Mouse (Mus musculus): ENCODE measurements at regions not wholly inside any gene's neighbourhood (a gene's known extent, or its start where the extent isn't known, plus 50 kb on each side); places are given as distances from the start of the nearest gene placed in this dataset.

GRCm38 (mm10) chr17:45904251-45904650 lies 127.9 kb downstream of the Vegfa start:
- no peaks in the 10 kb centered on the region for H3K9me3 ChIP-seq (replicated peaks; ENCODE audit: insufficient read depth, low read length)
- H3K27ac ChIP-seq (ENCODE audit: control insufficient read depth, low read depth, low read length), result no peak overlapping the region
- peaks cover 0 to 4% of the 10 kb centered on the region in 2 experiments; a peak in 2 of 4 replicates for H3K27me3 ChIP-seq (ENCODE audit: control insufficient read depth in 1 of 2, insufficient read depth in 2 of 2, low read length in 2 of 2)
- no peaks in the 10 kb centered on the region for H3K4me1 ChIP-seq (ENCODE audit: control insufficient read depth in 1 of 2, insufficient read depth in 2 of 2, low read length in 2 of 2)
- no peak overlapping the region for H3K9ac ChIP-seq (ENCODE audit: control insufficient read depth, low read depth, low read length, poor library complexity, severe bottlenecking)
- no peak overlapping the region for H3K4me3 ChIP-seq (ENCODE audit: control insufficient read depth in 1 of 2, insufficient read depth in 1 of 2, low read depth in 2 of 2, low read length in 2 of 2)
- H3K36me3 ChIP-seq (ENCODE audit: control insufficient read depth in 1 of 2, insufficient read depth in 2 of 2, low read length in 2 of 2), result no peaks in the 10 kb centered on the region
- no peaks in the 10 kb centered on the region for H3K79me2 ChIP-seq (ENCODE audit: control insufficient read depth, insufficient read depth, low read length, poor library complexity)
- no peak for TF ChIP-seq MXI1 (IDR thresholded peaks at IDR 0.05; ENCODE audit: low read depth, low read length)
- no peak for TF ChIP-seq MAZ (IDR thresholded peaks at IDR 0.05; ENCODE audit: low read depth, low read length)
- TF ChIP-seq RCOR1 (IDR thresholded peaks at IDR 0.05; ENCODE audit: low read depth, low read length), result no peak
- TF ChIP-seq TCF12 (IDR thresholded peaks at IDR 0.05; ENCODE audit: low read depth, low read length), result no peak
- no peak for TF ChIP-seq KAT2A (conservative IDR thresholded peaks at IDR 0.05; ENCODE audit: low read depth, low read length)
- no peak for TF ChIP-seq MYC (IDR thresholded peaks at IDR 0.05; ENCODE audit: low read depth, low read length)
- no peak for TF ChIP-seq ZKSCAN1 (IDR thresholded peaks at IDR 0.05; ENCODE audit: low read depth, low read length)
- no peak for TF ChIP-seq MAFK (IDR thresholded peaks at IDR 0.05; ENCODE audit: borderline replicate concordance, low read depth, low read length)
- no peak for TF ChIP-seq USF2 (IDR thresholded peaks at IDR 0.05; ENCODE audit: borderline replicate concordance in 1 of 2, insufficient read depth in 1 of 2, low read depth in 1 of 2, low read length in 2 of 2)
- no peak for TF ChIP-seq CHD2 (IDR thresholded peaks at IDR 0.05; ENCODE audit: low read length)
- no peak for TF ChIP-seq UBTF (IDR thresholded peaks at IDR 0.05; ENCODE audit: borderline replicate concordance, insufficient read depth, low read depth, low read length)
- TF ChIP-seq ZNF384 (IDR thresholded peaks at IDR 0.05; ENCODE audit: low read depth, low read length), result no peak
- TF ChIP-seq JUND (IDR thresholded peaks at IDR 0.05; ENCODE audit: low read depth, low read length), result no peak
- no peak for TF ChIP-seq SIN3A (IDR thresholded peaks at IDR 0.05; ENCODE audit: low read length)
- TF ChIP-seq USF1 (IDR thresholded peaks at IDR 0.05; ENCODE audit: low read depth, low read length), result no peak
- TF ChIP-seq TAL1 (IDR thresholded peaks at IDR 0.05; ENCODE audit: low read length), result no peak
- DNase-seq (ENCODE audit: low read depth, low spot score), result no peak

GRCm38 (mm10) chr17:45903294-45903693 lies 128.9 kb downstream of the Vegfa start:
- H3K27ac ChIP-seq (ENCODE audit: control insufficient read depth, low read depth, low read length), result no peak overlapping the region
- no peak overlapping the region for H3K4me3 ChIP-seq (ENCODE audit: control insufficient read depth in 1 of 2, insufficient read depth in 1 of 2, low read depth in 2 of 2, low read length in 2 of 2)
- no peaks in the 10 kb centered on the region for H3K9me3 ChIP-seq (replicated peaks; ENCODE audit: insufficient read depth, low read length)
- H3K9ac ChIP-seq (ENCODE audit: control insufficient read depth, low read depth, low read length, poor library complexity, severe bottlenecking), result no peak overlapping the region
- TF ChIP-seq RAD21 (IDR thresholded peaks at IDR 0.05; ENCODE audit: low read depth, low read length), result no peak
- no peak for TF ChIP-seq ZMIZ1 (IDR thresholded peaks at IDR 0.05; ENCODE audit: low read depth, low read length)
- TF ChIP-seq MEF2A (IDR thresholded peaks at IDR 0.05; ENCODE audit: extremely low read depth, insufficient replicate concordance, low read depth, low read length, poor library complexity, severe bottlenecking), result no peak
- TF ChIP-seq MYC (IDR thresholded peaks at IDR 0.05; ENCODE audit: low read depth, low read length), result no peak
- TF ChIP-seq POLR2A (IDR thresholded peaks at IDR 0.05; ENCODE audit: control insufficient read depth in 1 of 2, insufficient read depth in 1 of 2, low read depth in 1 of 2, low read length in 2 of 2, poor library complexity in 1 of 2), result no peak
- no peak for TF ChIP-seq TCF12 (IDR thresholded peaks at IDR 0.05; ENCODE audit: low read depth, low read length)
- TF ChIP-seq SIN3A (IDR thresholded peaks at IDR 0.05; ENCODE audit: low read length), result no peak
- no peak for TF ChIP-seq ELF1 (IDR thresholded peaks at IDR 0.05; ENCODE audit: low read depth, low read length)
- TF ChIP-seq MXI1 (IDR thresholded peaks at IDR 0.05; ENCODE audit: low read depth, low read length), result no peak
- TF ChIP-seq JUND (IDR thresholded peaks at IDR 0.05; ENCODE audit: low read depth, low read length), result no peak
- no peak for TF ChIP-seq NELFE (IDR thresholded peaks at IDR 0.05; ENCODE audit: low read depth, low read length)
- no peak for TF ChIP-seq ETS1 (IDR thresholded peaks at IDR 0.05; ENCODE audit: low read depth, low read length)
- peaks cover 0 to 5% of the 10 kb centered on the region in 2 experiments for H3K27me3 ChIP-seq (ENCODE audit: control insufficient read depth in 1 of 2, insufficient read depth in 2 of 2, low read length in 2 of 2)
- no peaks in the 10 kb centered on the region for H3K36me3 ChIP-seq (ENCODE audit: control insufficient read depth in 1 of 2, insufficient read depth in 2 of 2, low read length in 2 of 2)
- no peak for DNase-seq (ENCODE audit: low read depth, low spot score)
- H3K79me2 ChIP-seq (ENCODE audit: control insufficient read depth, insufficient read depth, low read length, poor library complexity), result no peaks in the 10 kb centered on the region
- no peaks in the 10 kb centered on the region for H3K4me1 ChIP-seq (ENCODE audit: control insufficient read depth in 1 of 2, insufficient read depth in 2 of 2, low read length in 2 of 2)
